Mouse (Mus musculus) liver, embryonic 14.5 days (tissue): Measurements from ENCODE around the gene Pcbp2. TPM values are rescaled to one million over a fixed set of nuclear protein-coding genes. Genes with fewer than 3 reads are reported as not detected.

Source experiments
- ATAC-seq: fragments of 200-750 bp; cut with Nextera tagmentation; 2 replicates; pipeline ENCODE4 v1.8.0; 2017; ENCODE audit warnings: moderate number of reproducible peaks, mild to moderate bottlenecking, moderate library complexity; ENCODE audit not compliant: insufficient read depth
- DNase-seq, 3 experiments: peaks; one replicate each; pipeline ENCODE4 v3.0.0-alpha.2; 2012 to 2013; ENCODE audit warnings: low read depth in 3 of 3, low spot score in 3 of 3
- H3K27ac ChIP-seq: fragments of 300-500 bp; sonication (generic); 2 replicates; pipeline ENCODE4 v1.5.1; 2014; ENCODE audit warnings: moderate library complexity, mild to moderate bottlenecking, control low read depth, inconsistent platforms
- H3K27me3 ChIP-seq: fragments of 300-500 bp; sonication (generic); 2 replicates; pipeline ENCODE4 v1.6.1; 2014; ENCODE audit warnings: mild to moderate bottlenecking, low read length, moderate library complexity; ENCODE audit not compliant: control insufficient read depth, insufficient read depth
- H3K36me3 ChIP-seq: fragments of 300-500 bp; sonication (generic); replicated peaks from 2 replicates; pipeline ENCODE4 v1.6.1; 2014; ENCODE audit warnings: low read depth; ENCODE audit not compliant: control insufficient read depth, insufficient read depth
- H3K4me1 ChIP-seq, 2 experiments: fragments of 200-500 bp in 1 of 2; fragments of 300-500 bp in 1 of 2; sonication (generic) in 1 of 2; replicated peaks; 2 replicates each; pipeline ENCODE4 v1.6.1; 2012 to 2014; ENCODE audit warnings: antibody characterized with exemption in 1 of 2, inconsistent platforms in 1 of 2, low read length in 1 of 2; ENCODE audit not compliant: control insufficient read depth in 2 of 2, insufficient read depth in 2 of 2
- H3K4me2 ChIP-seq: fragments of 300-500 bp; sonication (generic); 2 replicates; pipeline ENCODE4 v1.6.1; 2014; ENCODE audit warnings: low read depth, mild to moderate bottlenecking, control low read depth, moderate library complexity
- H3K4me3 ChIP-seq, 2 experiments: fragments of 200-500 bp in 1 of 2; fragments of 300-500 bp in 1 of 2; sonication (generic) in 1 of 2; 2 replicates each; pipeline ENCODE4 v1.5.1; 2012 to 2014; ENCODE audit warnings: low read depth in 2 of 2, low read length in 2 of 2, mild to moderate bottlenecking in 2 of 2, control low read depth in 1 of 2, inconsistent platforms in 1 of 2, moderate library complexity in 1 of 2; ENCODE audit not compliant: insufficient read depth in 1 of 2
- H3K9ac ChIP-seq: fragments of 300-500 bp; sonication (generic); replicated peaks from 2 replicates; pipeline ENCODE4 v1.6.1; 2014; ENCODE audit warnings: mild to moderate bottlenecking, control low read depth, moderate library complexity
- H3K9me3 ChIP-seq: fragments of 300-500 bp; sonication (generic); 2 replicates; pipeline ENCODE4 v1.6.1; 2016; ENCODE audit warnings: low read length, mixed read lengths; ENCODE audit not compliant: control insufficient read depth
- CTCF ChIP-seq: IDR thresholded peaks from 2 replicates; pipeline ENCODE4 v1.5.1; 2016; ENCODE audit warnings: antibody characterized with exemption, low read depth, control low read depth
- EP300 ChIP-seq: IDR thresholded peaks from 2 replicates; pipeline ENCODE4 v1.6.1; 2016; ENCODE audit warnings: antibody characterized with exemption, low read depth
- WGBS: fragments of 180-500 bp; shearing (Covaris S2); extraction: QIAGEN DNeasy Blood & Tissue Kit; methylation state at CpG from one replicate; pipeline ENCODE4 v1.1.7; 2014; ENCODE audit not compliant: insufficient replicate concordance; 5-methylcytosine and 5-hydroxymethylcytosine counted together
- polyA plus RNA-seq, 2 experiments: library from polyadenylated mRNA; depleted of rRNA in 1 of 2; stranded (reverse) in 1 of 2; unstranded in 1 of 2; fragments of >200 nt; fragmentation: Nextera tagmentation in 1 of 2; extraction: Ambion mirVana in 1 of 2; gene quantifications; 2 replicates each; pipeline versions ENCODE4 v1.2.1 to v1.2.3; 2012 to 2014

Pcbp2 gene
- polyA plus RNA-seq, 2 experiments: 93.3 to 221 TPM

- TF ChIP-seq EP300 (no peak), CTCF (no peak)
- no peak overlapping the region for H3K4me3 ChIP-seq
- no peak overlapping the region for H3K27ac ChIP-seq
- H3K36me3 ChIP-seq: peaks cover 30% of the 10 kb centered on the region
- no peak overlapping the region for H3K4me2 ChIP-seq
- H3K4me1 ChIP-seq: peaks cover 2% of the 10 kb centered on the region in 2 experiments; a peak in 3 of 4 replicates
- H3K9ac ChIP-seq: no peak overlapping the region
- no peaks in the 10 kb centered on the region for H3K27me3 ChIP-seq
- DNase-seq: no peak
- 74% methylated on average over 12 of the region's 12 CpGs for WGBS
- ATAC-seq: no peak; the same call in 1 of the 2 replicates
- no peaks in the 10 kb centered on the region for H3K9me3 ChIP-seq
These were observed 34.9 kb downstream of the Pcbp2 start for GRCm38 (mm10) chr15:102505073-102505769.

DNA sequence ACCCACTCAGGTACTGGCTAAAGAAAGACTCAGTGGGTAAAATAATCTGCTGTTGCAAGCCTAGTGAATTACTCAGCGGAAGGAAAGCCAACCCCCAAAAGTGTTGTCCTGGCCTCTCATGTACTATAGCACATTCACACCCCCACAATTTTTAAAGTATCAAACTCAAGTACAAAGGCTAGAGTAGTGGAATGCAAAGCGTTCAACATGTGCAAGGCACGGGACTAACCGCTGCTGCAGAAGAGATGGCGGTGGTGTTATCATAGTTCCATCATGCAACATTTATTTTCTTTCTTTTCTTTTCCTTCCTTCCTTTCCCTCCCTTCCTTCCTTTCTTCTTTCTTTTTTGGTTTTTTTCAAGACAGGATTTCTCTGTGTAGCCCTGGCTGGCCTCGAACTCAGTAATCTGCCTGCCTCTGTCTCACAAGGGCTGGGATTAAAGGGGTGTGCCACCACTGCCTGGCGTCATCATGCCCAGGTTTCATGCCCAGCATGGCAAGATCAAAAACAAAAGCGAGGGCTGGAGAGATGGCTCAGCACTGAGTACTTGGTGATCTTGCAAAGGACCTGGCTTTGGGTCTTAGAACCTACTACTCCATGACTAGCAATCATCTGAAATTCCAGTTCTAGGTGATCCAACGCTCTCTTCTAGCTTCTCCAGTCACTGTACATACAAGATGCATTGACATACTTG, 35.6 kb downstream of the Pcbp2 start:
- H3K27ac ChIP-seq: no peak overlapping the region
- no peak overlapping the region for H3K9ac ChIP-seq
- peaks cover 24% of the 10 kb centered on the region for H3K36me3 ChIP-seq
- DNase-seq (no peak), ATAC-seq (no peak)
- H3K4me3 ChIP-seq: no peak overlapping the region
- H3K9me3 ChIP-seq: no peaks in the 10 kb centered on the region
- H3K4me1 ChIP-seq: peaks cover 2 to 4% of the 10 kb centered on the region in 2 experiments
- no peaks in the 10 kb centered on the region; the same call in 1 of the 2 replicates for H3K27me3 ChIP-seq
- TF ChIP-seq EP300 (no peak), CTCF (no peak)
- H3K4me2 ChIP-seq: no peak overlapping the region
- 66% methylated on average over 9 of the region's 9 CpGs for WGBS

DNA sequence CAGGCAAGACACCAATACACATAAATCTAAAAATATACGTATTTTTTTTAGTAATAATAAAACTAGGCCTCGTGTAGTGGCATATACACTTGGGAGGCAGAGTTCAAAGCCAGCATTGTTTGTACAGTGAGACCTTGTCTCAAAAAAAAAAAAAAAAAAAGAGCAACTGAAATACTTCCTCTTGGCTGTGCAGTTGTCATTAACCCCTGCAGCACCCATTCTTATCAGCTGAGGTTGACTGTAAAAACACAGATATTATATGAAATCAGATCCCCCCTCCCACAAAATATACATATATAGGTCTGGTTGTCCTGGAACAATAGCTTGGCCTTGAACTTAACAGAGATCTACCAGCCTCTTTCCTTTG, 36.1 kb downstream of the Pcbp2 start:
- H3K4me1 ChIP-seq: peaks cover 2 to 7% of the 10 kb centered on the region in 2 experiments
- no peak for TF ChIP-seq EP300
- TF ChIP-seq CTCF: no peak
- no peaks in the 10 kb centered on the region for H3K9me3 ChIP-seq
- no peak for DNase-seq
- H3K4me3 ChIP-seq: no peak overlapping the region
- no peak overlapping the region for H3K9ac ChIP-seq
- peaks cover 20% of the 10 kb centered on the region for H3K36me3 ChIP-seq
- no peak overlapping the region for H3K27ac ChIP-seq
- H3K27me3 ChIP-seq: no peaks in the 10 kb centered on the region; the same call in 1 of the 2 replicates
- 29% methylated on average over 2 of the region's 2 CpGs for WGBS
- ATAC-seq: no peak
- no peak overlapping the region for H3K4me2 ChIP-seq

GRCm38 (mm10) chr15:102506864-102507263, 36.5 kb downstream of the Pcbp2 start:
- Histone ChIP-seq H3K27ac (no peak overlapping the region), H3K4me3 (no peak overlapping the region), H3K9me3 (no peaks in the 10 kb centered on the region), H3K4me1 (peaks cover 2 to 7% of the 10 kb centered on the region in 2 experiments), H3K4me2 (no peak overlapping the region), H3K27me3 (no peaks in the 10 kb centered on the region; the same call in 1 of the 2 replicates), H3K9ac (no peak overlapping the region), H3K36me3 (peaks cover 17% of the 10 kb centered on the region)
- WGBS: 64% methylated on average over 1 of the region's 1 CpGs
- ATAC-seq: no peak
- DNase-seq: no peak
- TF ChIP-seq EP300: no peak

- Histone ChIP-seq H3K27me3 (no peaks in the 10 kb centered on the region; the same call in 1 of the 2 replicates), H3K36me3 (peaks cover 13% of the 10 kb centered on the region), H3K9me3 (no peaks in the 10 kb centered on the region), H3K4me1 (peaks cover 2 to 7% of the 10 kb centered on the region in 2 experiments; a peak in 3 of 4 replicates), H3K9ac (no peak overlapping the region), H3K27ac (no peak overlapping the region), H3K4me3 (no peak overlapping the region), H3K4me2 (no peak overlapping the region)
- DNase-seq (no peak), ATAC-seq (no peak)
- no peak for TF ChIP-seq CTCF
- TF ChIP-seq EP300: no peak
These were observed 37.2 kb downstream of the Pcbp2 start for GRCm38 (mm10) chr15:102507561-102507960.
